Mouse (Mus musculus): ENCODE data around the gene Cntfr. TPM values are rescaled to one million over a fixed set of nuclear protein-coding genes. Genes with fewer than 3 reads are reported as not detected.

Gene Cntfr
- polyA plus RNA-seq, 1 experiment = 9.0 TPM

- TF ChIP-seq GATA1 (IDR thresholded peaks at IDR 0.05; ENCODE audit: low read length) = no peak
Observed at GRCm38 (mm10) chr4:41635906-41636305, 61.0 kb downstream of the Cntfr start.

DNA sequence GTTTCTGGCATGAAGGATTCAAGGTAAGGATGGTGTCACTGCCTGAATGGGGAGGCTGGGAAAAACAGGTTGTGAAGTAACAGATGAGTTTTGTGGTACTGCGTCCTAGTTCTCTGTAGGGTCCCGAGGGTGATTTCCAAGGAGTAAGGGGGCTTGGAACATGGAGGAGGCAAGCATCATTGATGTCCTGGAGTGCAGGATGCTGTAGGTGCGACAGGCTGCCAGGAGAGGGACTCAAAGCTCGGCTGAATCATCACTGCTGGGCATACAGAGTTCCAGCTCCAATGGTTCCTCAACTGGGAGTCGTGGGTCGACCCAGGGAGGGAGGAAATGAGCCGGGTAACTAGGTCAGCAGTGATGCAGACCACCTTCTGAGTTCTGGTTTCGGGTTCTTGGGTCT lies 61.7 kb downstream of the Cntfr start:
- no peak for TF ChIP-seq GATA1 (IDR thresholded peaks at IDR 0.05; ENCODE audit: low read length)

DNA sequence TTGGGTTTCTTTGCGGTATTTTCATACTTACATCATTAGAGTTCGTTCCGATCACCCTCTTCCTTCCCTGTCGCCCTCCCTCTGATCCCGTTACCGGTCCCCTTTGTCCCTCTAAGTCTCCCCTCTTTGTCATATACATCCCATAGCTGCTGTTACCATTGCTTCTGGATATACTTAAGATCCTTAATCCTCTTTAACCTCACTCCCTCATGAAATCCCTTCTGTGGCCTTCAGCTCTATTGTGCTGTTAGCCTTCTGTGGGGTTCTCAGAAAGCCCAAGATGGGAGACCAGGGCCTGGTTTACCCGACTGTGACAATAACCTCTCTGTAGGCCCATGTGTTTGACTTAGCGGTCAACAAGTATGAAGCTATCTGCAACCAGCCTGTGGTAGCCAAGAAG lies 62.3 kb downstream of the Cntfr start:
- TF ChIP-seq GATA1 (IDR thresholded peaks at IDR 0.05; ENCODE audit: low read length) = no peak

GRCm38 (mm10) chr4:41633001-41633400 lies 63.9 kb downstream of the Cntfr start:
- no peak for TF ChIP-seq GATA1 (IDR thresholded peaks at IDR 0.05; ENCODE audit: low read length)

DNA sequence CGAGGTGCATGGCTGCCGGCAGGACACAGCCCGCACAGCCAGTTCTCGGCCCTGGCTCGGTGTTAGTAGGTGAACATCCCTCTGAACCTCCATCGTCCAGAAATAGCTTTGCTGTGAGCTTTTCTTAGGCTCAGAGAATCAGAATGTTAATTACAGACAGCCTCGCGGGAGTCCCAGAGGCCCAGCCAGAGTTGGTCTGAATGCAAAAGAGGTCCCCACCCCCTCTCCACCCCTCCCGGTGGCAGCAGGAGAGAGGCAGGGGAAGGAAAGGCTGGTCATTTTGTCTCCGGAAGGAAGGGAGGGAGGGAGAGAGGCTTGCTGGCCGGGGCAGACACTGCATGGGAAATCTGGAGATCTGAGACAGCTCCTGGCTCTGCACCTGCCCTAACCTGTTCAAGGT lies 65.5 kb downstream of the Cntfr start:
- no peak for TF ChIP-seq GATA1 (IDR thresholded peaks at IDR 0.05; ENCODE audit: low read length)

DNA sequence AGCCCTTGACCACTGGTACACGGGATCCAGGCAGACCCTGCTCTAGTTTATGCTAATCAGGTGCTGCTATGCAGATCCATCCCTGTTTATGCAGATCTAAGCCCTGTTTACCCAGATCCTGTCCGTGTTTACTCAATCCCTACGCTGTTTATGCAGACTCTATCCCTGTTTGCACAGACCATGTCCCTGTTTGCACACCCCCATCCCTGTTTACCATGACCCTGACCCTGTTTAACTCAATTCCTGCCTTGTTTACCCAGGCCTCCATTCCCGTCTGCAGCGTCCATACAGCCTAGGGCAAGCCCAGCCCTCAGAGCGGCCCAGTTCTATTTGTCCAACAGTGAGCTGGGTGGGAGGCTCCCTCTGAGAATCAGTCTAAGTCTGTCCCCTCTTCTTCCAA lies 66.7 kb downstream of the Cntfr start:
- TF ChIP-seq GATA1 (IDR thresholded peaks at IDR 0.05; ENCODE audit: low read length) = no peak

DNA sequence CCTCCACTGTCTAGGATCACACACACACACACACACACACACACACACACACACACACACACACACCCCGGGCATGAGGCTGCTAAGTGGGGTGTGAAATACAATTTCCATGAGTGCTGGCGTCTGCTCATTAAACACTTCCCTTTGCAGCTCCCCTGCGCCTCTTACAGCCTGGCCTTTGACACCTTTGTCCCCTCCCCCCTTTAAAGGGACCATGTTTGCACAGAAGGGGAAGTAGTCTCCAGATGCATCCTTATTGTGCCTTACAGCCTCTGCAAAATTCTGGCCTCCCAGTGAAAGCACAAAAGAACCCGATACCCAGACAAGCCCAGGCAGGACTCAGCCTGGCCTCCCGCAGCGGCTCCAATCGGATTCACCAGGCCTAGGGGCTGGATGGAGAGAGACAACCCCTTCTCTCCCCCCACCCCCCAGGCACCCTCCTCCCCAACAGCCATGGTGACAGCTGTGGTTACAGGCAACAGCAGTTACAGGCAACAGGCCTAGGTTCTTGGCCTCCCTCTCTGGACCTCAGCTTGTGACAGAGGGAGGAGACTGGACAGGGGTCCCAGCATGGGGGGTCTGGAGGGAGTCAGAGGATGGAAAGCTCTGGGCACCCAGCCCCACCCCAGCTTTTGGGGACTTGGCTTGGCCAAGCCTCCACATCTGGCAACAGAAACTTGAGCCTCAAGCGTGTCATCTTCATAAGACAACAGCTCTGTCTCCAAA lies 68.5 kb downstream of the Cntfr start:
- no peak for TF ChIP-seq GATA1 (IDR thresholded peaks at IDR 0.05; ENCODE audit: low read length)

DNA sequence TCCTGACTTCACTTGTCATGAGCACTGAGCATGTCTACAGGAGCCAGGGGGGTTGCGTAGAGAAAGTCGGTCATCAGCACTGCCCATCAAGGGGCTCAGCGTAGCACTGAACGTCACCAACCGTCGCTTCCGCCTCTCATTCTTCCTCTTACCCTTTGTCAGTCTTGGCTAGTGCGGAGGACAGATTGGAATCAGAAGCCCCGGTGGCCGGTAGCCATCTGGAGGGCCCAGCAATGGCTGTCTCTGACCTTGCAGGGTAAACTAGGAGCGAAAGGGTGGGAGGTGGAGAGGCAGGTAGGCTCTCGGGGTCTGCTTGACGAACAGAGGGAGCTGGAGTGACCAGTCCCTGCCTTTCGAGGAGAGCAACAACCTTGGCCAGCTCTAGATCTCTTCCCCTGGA lies 74.8 kb downstream of the Cntfr start:
- TF ChIP-seq GATA1 (IDR thresholded peaks at IDR 0.05; ENCODE audit: low read length) = no peak

DNA sequence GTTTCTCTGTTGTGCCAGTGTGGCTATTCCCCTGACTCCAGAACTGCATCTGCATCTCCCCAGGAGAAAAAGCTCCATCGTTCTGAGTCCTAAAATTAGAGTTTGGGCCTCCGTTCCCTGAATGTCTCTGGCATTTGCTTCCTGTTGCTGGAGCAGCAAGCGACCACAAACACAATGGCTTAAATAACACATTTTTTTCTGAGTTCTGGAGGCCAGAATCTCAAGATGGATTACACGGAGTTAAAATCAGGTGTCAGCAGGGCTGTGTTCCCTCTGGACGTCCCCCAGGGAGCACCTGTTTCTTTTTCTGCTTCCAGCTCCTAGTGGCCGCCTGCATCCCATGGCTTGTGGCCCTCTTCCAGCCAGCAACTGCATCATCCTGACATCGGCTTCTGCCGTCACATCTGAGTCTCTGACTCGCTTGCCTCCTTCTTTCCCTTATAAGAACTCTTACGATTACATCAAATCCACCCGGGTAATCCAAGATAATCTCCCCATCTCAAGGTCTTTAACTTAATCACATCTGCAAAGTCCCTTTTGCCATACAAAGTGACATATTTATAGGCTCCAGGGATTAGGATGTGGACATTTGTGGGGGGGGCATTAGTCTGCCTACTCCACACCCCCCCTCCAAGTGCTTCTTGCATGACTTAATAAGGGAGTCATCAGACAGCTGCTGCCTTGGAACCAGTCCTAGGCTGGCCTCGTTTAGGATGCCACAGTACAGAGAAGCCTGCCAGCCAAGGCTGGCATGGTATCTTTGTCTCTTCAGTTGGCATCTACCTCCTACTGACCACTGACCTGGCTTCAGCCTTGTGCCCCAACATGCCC lies 77.8 kb downstream of the Cntfr start:
- no peak for TF ChIP-seq GATA1 (IDR thresholded peaks at IDR 0.05; ENCODE audit: low read length)

- TF ChIP-seq GATA1 (IDR thresholded peaks at IDR 0.05; ENCODE audit: low read length) = no peak
Observed at GRCm38 (mm10) chr4:41615661-41616599, 81.0 kb downstream of the Cntfr start.

DNA sequence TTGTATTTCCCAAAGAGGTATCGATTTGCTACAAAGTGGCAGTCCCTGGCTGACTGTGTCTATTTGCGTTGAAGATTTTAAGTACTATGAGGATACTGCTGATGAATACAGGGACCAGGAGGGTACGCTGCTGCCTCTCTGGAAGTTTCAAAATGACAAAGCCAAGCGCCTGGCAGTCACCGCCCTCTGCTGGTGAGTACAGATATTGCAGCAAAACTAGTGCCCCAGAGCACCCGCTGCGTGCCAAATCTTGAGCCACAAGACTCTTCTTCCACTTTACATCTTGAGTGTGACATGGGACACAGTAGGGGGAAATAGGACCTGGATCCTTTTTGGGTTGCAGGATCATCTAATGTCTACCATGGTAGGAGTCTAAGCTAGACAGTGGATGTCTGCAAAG lies 82.7 kb downstream of the Cntfr start:
- TF ChIP-seq GATA1 (IDR thresholded peaks at IDR 0.05; ENCODE audit: low read length) = no peak

GRCm38 (mm10) chr4:41612166-41612565 lies 84.7 kb downstream of the Cntfr start:
- TF ChIP-seq GATA1 (IDR thresholded peaks at IDR 0.05; ENCODE audit: low read length) = no peak

- no peak for TF ChIP-seq GATA1 (IDR thresholded peaks at IDR 0.05; ENCODE audit: low read length)
Observed at GRCm38 (mm10) chr4:41610594-41610980, 86.3 kb downstream of the Cntfr start.

- TF ChIP-seq GATA1 (IDR thresholded peaks at IDR 0.05; ENCODE audit: low read length) = no peak
Observed at GRCm38 (mm10) chr4:41609681-41610593, 87.0 kb downstream of the Cntfr start.

Other genes starting within 250 kb of the Cntfr start
- gene Kif24, start 232.2 kb downstream of the Cntfr start, polyA plus RNA-seq (2012) = 4.9 and 6.6 TPM in 2 replicates
- 3.5 and 16.7 TPM in 2 replicates for gene Nudt2, start 231.9 kb downstream of the Cntfr start, polyA plus RNA-seq (2012)
- 0.66 and 0.68 TPM in 2 replicates for gene AI464131, start 194.0 kb downstream of the Cntfr start, polyA plus RNA-seq (2012)
- gene 1110017D15Rik, start 179.8 kb downstream of the Cntfr start, polyA plus RNA-seq (2012) = not detected in 2 replicates
- gene Fam219a, start 127.6 kb downstream of the Cntfr start, polyA plus RNA-seq (2012) = 1.2 and 1.7 TPM in 2 replicates
- gene Dnaic1, start 127.3 kb downstream of the Cntfr start, polyA plus RNA-seq (2012) = not detected in 2 replicates
- gene Enho, start 56.8 kb downstream of the Cntfr start, polyA plus RNA-seq (2012) = not detected in 2 replicates
- 5.8 and 6.3 TPM in 2 replicates for gene Il11ra1, start 2.9 kb upstream of the Cntfr start, polyA plus RNA-seq (2012)
- 94.5 and 96.6 TPM in 2 replicates for gene Rpp25l, start 16.4 kb upstream of the Cntfr start, polyA plus RNA-seq (2012)
- 154 and 221 TPM in 2 replicates for gene Dctn3, start 26.1 kb upstream of the Cntfr start, polyA plus RNA-seq (2012)
- gene Arid3c, start 34.1 kb upstream of the Cntfr start, polyA plus RNA-seq (2012) = not detected in 2 replicates
- 40.4 and 54.2 TPM in 2 replicates for gene Galt, start 58.1 kb upstream of the Cntfr start, polyA plus RNA-seq (2012)
- gene Sigmar1, start 59.1 kb upstream of the Cntfr start, polyA plus RNA-seq (2012) = 39.7 and 85.4 TPM in 2 replicates
- gene Ccl27a, start 77.2 kb upstream of the Cntfr start, polyA plus RNA-seq (2012) = 2.6 TPM in 1 of 2 replicates, not detected in the other
- gene Gm21541, start 206.5 kb upstream of the Cntfr start, polyA plus RNA-seq (2012) = not detected in 2 replicates
- 0.22 and 2.0 TPM in 2 replicates for gene Gm20878, start 244.5 kb upstream of the Cntfr start, polyA plus RNA-seq (2012)